Mouse (Mus musculus): ENCODE data around the gene Slc9b2. TPM values are rescaled to one million over a fixed set of nuclear protein-coding genes. Genes with fewer than 3 reads are reported as not detected.

Gene Slc9b2
- total and polyA plus RNA-seq, 2 experiments = 0.28 TPM; not detected in 1

- no peak for DNase-seq (ENCODE audit: extremely low read depth, low read depth, low spot score)
- Histone ChIP-seq H3K27me3 (ENCODE audit: control insufficient read depth, insufficient read depth, low read length) (no peaks in the 10 kb centered on the region), H3K4me3 (ENCODE audit: insufficient read depth, low read depth, low read length) (no peak overlapping the region), H3K27ac (replicated peaks; ENCODE audit: insufficient read depth, low read depth, low read length) (no peak overlapping the region), H3K4me1 (ENCODE audit: control insufficient read depth, insufficient read depth, low read length) (no peaks in the 10 kb centered on the region), H3K36me3 (ENCODE audit: control insufficient read depth, insufficient read depth, low read length) (no peaks in the 10 kb centered on the region), H3K9ac (ENCODE audit: low read depth, low read length) (no peak overlapping the region), H3K79me2 (ENCODE audit: control insufficient read depth, insufficient read depth, low read length) (no peaks in the 10 kb centered on the region)
- WGBS = 72% methylated on average over 6 of the region's 6 CpGs
- TF ChIP-seq CTCF (IDR thresholded peaks at IDR 0.05; ENCODE audit: low read depth, low read length) = no peak
- no peak for TF ChIP-seq POLR2A (IDR thresholded peaks at IDR 0.05; ENCODE audit: extremely low read depth, insufficient read depth, low read length)
Measured at GRCm38 (mm10) chr3:135300081-135300480, 7.4 kb upstream of the Slc9b2 start.

- Histone ChIP-seq H3K4me1 (ENCODE audit: control insufficient read depth, insufficient read depth, low read length) (no peaks in the 10 kb centered on the region), H3K27me3 (ENCODE audit: control insufficient read depth, insufficient read depth, low read length) (no peaks in the 10 kb centered on the region), H3K4me3 (ENCODE audit: insufficient read depth, low read depth, low read length) (no peak overlapping the region), H3K36me3 (ENCODE audit: control insufficient read depth, insufficient read depth, low read length) (no peaks in the 10 kb centered on the region), H3K79me2 (ENCODE audit: control insufficient read depth, insufficient read depth, low read length) (no peaks in the 10 kb centered on the region), H3K27ac (replicated peaks; ENCODE audit: insufficient read depth, low read depth, low read length) (no peak overlapping the region), H3K9ac (ENCODE audit: low read depth, low read length) (no peak overlapping the region)
- TF ChIP-seq POLR2A (IDR thresholded peaks at IDR 0.05; ENCODE audit: extremely low read depth, insufficient read depth, low read length) = no peak
- TF ChIP-seq CTCF (IDR thresholded peaks at IDR 0.05; ENCODE audit: low read depth, low read length) = no peak
- 71% methylated on average over 6 of the region's 6 CpGs for WGBS
- no peak for DNase-seq (ENCODE audit: extremely low read depth, low read depth, low spot score)
Measured at GRCm38 (mm10) chr3:135304060-135304459, 3.4 kb upstream of the Slc9b2 start.

GRCm38 (mm10) chr3:135304566-135304965, 2.9 kb upstream of the Slc9b2 start:
- no peak for TF ChIP-seq POLR2A (IDR thresholded peaks at IDR 0.05; ENCODE audit: extremely low read depth, insufficient read depth, low read length)
- no peak for TF ChIP-seq CTCF (IDR thresholded peaks at IDR 0.05; ENCODE audit: low read depth, low read length)
- WGBS = 64% methylated on average over 9 of the region's 9 CpGs
- H3K4me1 ChIP-seq (ENCODE audit: control insufficient read depth, insufficient read depth, low read length) = no peaks in the 10 kb centered on the region
- H3K9ac ChIP-seq (ENCODE audit: low read depth, low read length) = no peak overlapping the region
- H3K27ac ChIP-seq (replicated peaks; ENCODE audit: insufficient read depth, low read depth, low read length) = no peak overlapping the region
- H3K36me3 ChIP-seq (ENCODE audit: control insufficient read depth, insufficient read depth, low read length) = no peaks in the 10 kb centered on the region
- no peak for DNase-seq (ENCODE audit: extremely low read depth, low read depth, low spot score)
- no peaks in the 10 kb centered on the region for H3K79me2 ChIP-seq (ENCODE audit: control insufficient read depth, insufficient read depth, low read length)
- H3K27me3 ChIP-seq (ENCODE audit: control insufficient read depth, insufficient read depth, low read length) = no peaks in the 10 kb centered on the region
- H3K4me3 ChIP-seq (ENCODE audit: insufficient read depth, low read depth, low read length) = no peak overlapping the region

DNA sequence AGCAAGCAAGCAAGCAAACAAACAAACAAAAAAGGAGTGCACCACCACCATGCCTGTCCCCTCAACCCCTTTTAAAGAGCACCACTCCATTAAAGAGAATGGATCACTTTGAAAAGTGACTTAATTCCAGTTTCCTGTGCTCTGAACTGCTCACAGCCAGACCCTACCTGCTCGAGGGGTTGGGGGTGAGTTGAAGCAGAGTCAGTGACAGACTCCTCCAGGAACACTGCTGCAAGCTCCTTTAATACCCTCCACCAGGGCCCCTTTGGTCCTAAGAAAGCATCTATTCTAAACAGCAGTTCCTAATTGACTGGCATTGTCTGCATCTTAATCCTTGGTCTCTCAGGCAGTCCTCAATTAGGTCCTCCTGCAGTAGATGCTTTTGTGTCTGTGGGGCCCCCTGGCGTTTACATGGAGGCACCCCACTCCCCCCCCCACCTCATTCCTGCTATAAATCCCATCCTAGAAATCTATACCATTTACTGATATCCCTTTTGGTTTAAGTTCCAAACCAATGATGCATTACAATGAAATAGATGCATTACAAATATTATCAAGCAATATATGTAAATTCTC, 5.5 kb downstream of the Slc9b2 start:
- Histone ChIP-seq H3K4me1 (ENCODE audit: control insufficient read depth, insufficient read depth, low read length) (peaks cover 4% of the 10 kb centered on the region), H3K79me2 (ENCODE audit: control insufficient read depth, insufficient read depth, low read length) (no peaks in the 10 kb centered on the region), H3K27me3 (ENCODE audit: control insufficient read depth, insufficient read depth, low read length) (no peaks in the 10 kb centered on the region), H3K27ac (replicated peaks; ENCODE audit: insufficient read depth, low read depth, low read length) (no peak overlapping the region), H3K36me3 (ENCODE audit: control insufficient read depth, insufficient read depth, low read length) (no peaks in the 10 kb centered on the region), H3K4me3 (ENCODE audit: insufficient read depth, low read depth, low read length) (no peak overlapping the region), H3K9ac (ENCODE audit: low read depth, low read length) (no peak overlapping the region)
- TF ChIP-seq POLR2A (IDR thresholded peaks at IDR 0.05; ENCODE audit: extremely low read depth, insufficient read depth, low read length) (no peak), CTCF (IDR thresholded peaks at IDR 0.05; ENCODE audit: low read depth, low read length) (no peak)
- 47% methylated on average over 2 of the region's 2 CpGs for WGBS
- no peak for DNase-seq (ENCODE audit: extremely low read depth, low read depth, low spot score)

DNA sequence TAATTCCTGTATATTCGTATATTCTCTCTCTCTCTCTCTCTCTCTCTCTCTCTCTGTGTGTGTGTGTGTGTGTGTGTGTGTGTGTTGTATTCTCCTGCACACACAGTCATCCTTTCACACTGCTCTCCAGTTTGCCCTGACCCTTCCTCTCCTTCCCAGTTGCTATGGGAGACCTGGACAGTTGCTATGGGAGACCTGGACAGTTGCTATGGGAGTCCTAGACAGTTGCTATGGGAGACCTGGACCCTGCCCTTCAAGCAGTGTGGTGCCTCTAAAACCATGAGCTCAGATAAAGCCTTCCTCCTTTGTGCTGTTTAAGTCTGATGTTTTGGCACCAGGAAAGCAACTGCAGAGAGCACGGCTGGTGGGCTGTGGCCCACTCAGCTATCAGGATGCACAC, 6.2 kb downstream of the Slc9b2 start:
- no peak overlapping the region for H3K9ac ChIP-seq (ENCODE audit: low read depth, low read length)
- 89% methylated on average over 2 of the region's 2 CpGs for WGBS

DNA sequence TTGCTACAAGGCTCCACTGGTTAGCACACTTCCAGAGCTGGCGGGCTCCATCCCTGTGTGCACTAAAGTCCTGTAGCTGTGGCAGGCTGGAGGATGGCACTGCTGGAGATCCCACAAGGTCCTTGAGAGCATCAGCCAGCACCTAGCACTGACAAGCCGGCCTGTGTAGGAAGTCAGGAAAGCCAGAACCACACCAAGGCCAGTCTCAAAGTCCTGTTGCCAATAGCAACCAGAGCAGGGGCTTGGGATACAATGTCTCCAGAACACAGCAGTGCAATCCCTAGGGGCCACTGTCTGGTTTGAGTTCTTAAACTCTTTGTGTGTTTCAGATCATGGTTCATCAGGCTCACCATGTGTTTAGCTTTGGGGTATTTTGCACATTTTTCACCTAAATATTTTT, 7.3 kb downstream of the Slc9b2 start:
- Histone ChIP-seq H3K4me3 (ENCODE audit: insufficient read depth, low read depth, low read length) (no peak overlapping the region), H3K4me1 (ENCODE audit: control insufficient read depth, insufficient read depth, low read length) (peaks cover 4% of the 10 kb centered on the region), H3K36me3 (ENCODE audit: control insufficient read depth, insufficient read depth, low read length) (no peaks in the 10 kb centered on the region), H3K27me3 (ENCODE audit: control insufficient read depth, insufficient read depth, low read length) (no peaks in the 10 kb centered on the region), H3K9ac (ENCODE audit: low read depth, low read length) (no peak overlapping the region), H3K27ac (replicated peaks; ENCODE audit: insufficient read depth, low read depth, low read length) (no peak overlapping the region), H3K79me2 (ENCODE audit: control insufficient read depth, insufficient read depth, low read length) (no peaks in the 10 kb centered on the region)
- 44% methylated on average over 2 of the region's 2 CpGs for WGBS
- TF ChIP-seq POLR2A (IDR thresholded peaks at IDR 0.05; ENCODE audit: extremely low read depth, insufficient read depth, low read length) (no peak), CTCF (IDR thresholded peaks at IDR 0.05; ENCODE audit: low read depth, low read length) (no peak)
- DNase-seq (ENCODE audit: extremely low read depth, low read depth, low spot score) = peak; percentile 24

More for the DNA sequence above, 6.2 kb downstream of the Slc9b2 start:
- H3K27me3 ChIP-seq (ENCODE audit: control insufficient read depth, insufficient read depth, low read length) = no peaks in the 10 kb centered on the region
- H3K27ac ChIP-seq (replicated peaks; ENCODE audit: insufficient read depth, low read depth, low read length) = no peak overlapping the region
- peaks cover 4% of the 10 kb centered on the region for H3K4me1 ChIP-seq (ENCODE audit: control insufficient read depth, insufficient read depth, low read length)
- no peaks in the 10 kb centered on the region for H3K36me3 ChIP-seq (ENCODE audit: control insufficient read depth, insufficient read depth, low read length)
- H3K4me3 ChIP-seq (ENCODE audit: insufficient read depth, low read depth, low read length) = no peak overlapping the region
- TF ChIP-seq CTCF (IDR thresholded peaks at IDR 0.05; ENCODE audit: low read depth, low read length) (no peak), POLR2A (IDR thresholded peaks at IDR 0.05; ENCODE audit: extremely low read depth, insufficient read depth, low read length) (no peak)
- H3K79me2 ChIP-seq (ENCODE audit: control insufficient read depth, insufficient read depth, low read length) = no peaks in the 10 kb centered on the region
- DNase-seq (ENCODE audit: extremely low read depth, low read depth, low spot score) = no peak
